Mouse (Mus musculus): ENCODE results near the gene Eif4g3.

- TF ChIP-seq GATA1 (IDR thresholded peaks at IDR 0.05; ENCODE audit: borderline replicate concordance, low read length) (no peak), FLI1 (IDR thresholded peaks at IDR 0.05; ENCODE audit: low read length) (no peak)
Measured at GRCm38 (mm10) chr4:137956260-137956659, 36.6 kb upstream of the Eif4g3 start.
